Mouse (Mus musculus) natural killer cell, adult 2 months (primary cell): ENCODE measurements around the gene Olfr832.
"Not testable (repeated sequence)": the region's sequence is repeated elsewhere in the genome, so short reads cannot be mapped to it uniquely, and the experiment has no call there.

Experiments
- DNase-seq, 2 experiments: peaks; one replicate each; pipeline ENCODE4 v3.0.0; 2022; ENCODE audit warnings: low spot score in 2 of 2

Gene Olfr832

DNA sequence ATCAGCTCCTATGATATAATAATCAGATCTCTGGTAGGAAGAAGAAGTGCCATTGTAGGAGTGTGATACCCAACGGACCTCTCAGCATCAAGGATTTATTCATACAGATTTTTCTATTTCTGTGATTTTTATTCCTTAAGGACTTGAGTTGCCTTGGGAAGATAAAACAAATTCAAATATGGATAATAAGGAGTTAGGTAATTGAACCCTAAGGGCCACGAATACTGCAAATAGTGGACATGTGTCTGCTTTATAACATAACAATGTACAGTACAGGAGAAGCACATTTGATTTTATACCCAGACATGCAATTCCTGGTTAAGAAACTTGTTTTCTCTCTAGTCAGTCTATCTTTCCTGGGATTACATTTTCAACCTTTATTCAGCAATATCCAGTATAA lies at the start of gene Olfr832:
Gene Olfr832 (plus strand): TSS at position 301 of the 400 bp plus-strand sequence.
- DNase-seq, result not testable (repeated sequence)

DNA sequence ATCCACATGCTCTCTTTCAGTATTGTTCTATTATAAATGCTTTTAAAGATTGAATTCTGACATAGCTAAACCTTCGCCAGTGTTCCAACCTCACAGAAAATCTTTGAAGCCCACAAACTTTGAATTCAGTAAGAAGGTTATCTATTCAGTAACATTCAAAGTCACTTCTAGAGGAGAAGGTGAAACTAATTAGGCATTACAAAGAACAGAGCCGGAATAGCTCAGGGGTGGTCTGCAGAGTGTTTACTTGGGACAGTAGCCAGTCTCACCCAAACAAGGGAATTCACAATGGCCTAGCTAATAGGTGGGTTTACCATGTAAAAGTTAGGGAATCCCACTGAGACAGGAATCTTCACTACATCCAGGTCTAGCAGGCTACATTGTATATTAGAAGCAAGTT lies 29.2 kb upstream of the Olfr832 start:
- not testable (repeated sequence) for DNase-seq

GRCm38 (mm10) chr9:18927921-18928320 lies 9.0 kb upstream of the Olfr832 start:
- not testable (repeated sequence) for DNase-seq

- DNase-seq, result no peak
Measured at GRCm38 (mm10) chr9:18962021-18962420, 25.1 kb downstream of the Olfr832 start.

- DNase-seq, result no peak
Measured at GRCm38 (mm10) chr9:18987690-18988089, 50.8 kb downstream of the Olfr832 start, which contains the start of gene Olfr834. Gene Olfr834, plus strand, starts transcription at chr9:18987990.
